Mouse (Mus musculus) MEL (cell line): ENCODE data around the gene 4930524J08Rik. TPM values are rescaled to one million over a fixed set of nuclear protein-coding genes. Genes with fewer than 3 reads are reported as not detected.

Experiments
- DNase-seq: peaks from one replicate; pipeline ENCODE4 v3.0.0; 2011; ENCODE audit warnings: low read depth, low spot score
- H3K27ac ChIP-seq: 2 replicates; pipeline ENCODE4 v1.5.1; 2012; ENCODE audit warnings: low read depth, mild to moderate bottlenecking, control low read depth, low read length, moderate library complexity; ENCODE audit not compliant: control insufficient read depth
- H3K27me3 ChIP-seq, 2 experiments: fragments of 150-350 bp in 1 of 2; sonication (generic) in 1 of 2; 2 replicates each; pipeline ENCODE4 v1.6.1; 2012; ENCODE audit warnings: low read length in 2 of 2, mild to moderate bottlenecking in 2 of 2, improper control_type of control experiment in 1 of 2, moderate library complexity in 1 of 2; ENCODE audit not compliant: insufficient read depth in 2 of 2, control insufficient read depth in 1 of 2
- H3K36me3 ChIP-seq, 2 experiments: 2 replicates each; pipeline ENCODE4 v1.6.1; 2012 to 2014; ENCODE audit warnings: low read length in 2 of 2, improper control_type of control experiment in 1 of 2, inconsistent platforms in 1 of 2, mild to moderate bottlenecking in 1 of 2; ENCODE audit not compliant: insufficient read depth in 2 of 2, control insufficient read depth in 1 of 2
- H3K4me1 ChIP-seq, 2 experiments: fragments of 150-350 bp in 1 of 2; sonication (generic) in 1 of 2; 2 replicates each; pipeline ENCODE4 v1.6.1; 2012; ENCODE audit warnings: low read length in 2 of 2, improper control_type of control experiment in 1 of 2, mild to moderate bottlenecking in 1 of 2; ENCODE audit not compliant: insufficient read depth in 2 of 2, control insufficient read depth in 1 of 2
- H3K4me3 ChIP-seq, 2 experiments: fragments of 150-350 bp in 1 of 2; sonication (generic) in 1 of 2; 2 replicates each; pipeline ENCODE4 v1.5.1; 2012; ENCODE audit warnings: low read depth in 2 of 2, low read length in 2 of 2, mild to moderate bottlenecking in 2 of 2, moderate library complexity in 2 of 2, control low read depth in 1 of 2, improper control_type of control experiment in 1 of 2; ENCODE audit not compliant: control insufficient read depth in 1 of 2, insufficient read depth in 1 of 2
- H3K79me2 ChIP-seq: 2 replicates; pipeline ENCODE4 v1.6.1; 2012; ENCODE audit warnings: mild to moderate bottlenecking, low read length, moderate library complexity; ENCODE audit not compliant: control insufficient read depth, poor library complexity, insufficient read depth
- H3K9ac ChIP-seq: 2 replicates; pipeline ENCODE4 v1.6.1; 2012; ENCODE audit warnings: low read depth, mild to moderate bottlenecking, control low read depth, low read length, moderate library complexity; ENCODE audit not compliant: control insufficient read depth, poor library complexity, severe bottlenecking
- H3K9me3 ChIP-seq: fragments of 150-350 bp; sonication (generic); replicated peaks from 2 replicates; pipeline ENCODE4 v1.6.1; 2012; ENCODE audit warnings: mild to moderate bottlenecking, low read length, improper control_type of control experiment, moderate library complexity; ENCODE audit not compliant: insufficient read depth
- CTCF ChIP-seq, 3 experiments: IDR thresholded peaks in 2 of 3; conservative IDR thresholded peaks in 1 of 3; 2 replicates each; pipeline ENCODE4 v1.5.1; 2011 to 2012; ENCODE audit warnings: low read length in 3 of 3, low read depth in 2 of 3, mild to moderate bottlenecking in 2 of 3, improper control_type of control experiment in 1 of 3, inconsistent platforms in 1 of 3, mixed read lengths in 1 of 3, moderate library complexity in 1 of 3; ENCODE audit not compliant: control insufficient read depth in 1 of 3, insufficient read depth in 1 of 3, poor library complexity in 1 of 3, severe bottlenecking in 1 of 3
- EP300 ChIP-seq, 2 experiments: IDR thresholded peaks; 2 replicates each; pipeline ENCODE4 v1.6.1; 2011; ENCODE audit warnings: improper control_type of control experiment in 2 of 2, low read length in 2 of 2, low read depth in 1 of 2, mild to moderate bottlenecking in 1 of 2
- HCFC1 ChIP-seq: IDR thresholded peaks from 2 replicates; pipeline ENCODE4 v1.6.1; 2012; ENCODE audit warnings: low read depth, mild to moderate bottlenecking, inconsistent platforms, low read length, improper control_type of control experiment, moderate library complexity
- JUND ChIP-seq: IDR thresholded peaks from 2 replicates; pipeline ENCODE4 v1.6.1; 2011; ENCODE audit warnings: low read depth, mild to moderate bottlenecking, improper control_type of control experiment, low read length
- MAFK ChIP-seq: IDR thresholded peaks from 2 replicates; pipeline ENCODE4 v1.6.1; 2011; ENCODE audit warnings: low read depth, mild to moderate bottlenecking, low read length, improper control_type of control experiment, borderline replicate concordance
- MAZ ChIP-seq: IDR thresholded peaks from 2 replicates; pipeline ENCODE4 v1.6.1; 2012; ENCODE audit warnings: low read depth, mild to moderate bottlenecking, inconsistent platforms, low read length, improper control_type of control experiment
- MYB ChIP-seq: IDR thresholded peaks from 2 replicates; pipeline ENCODE4 v1.6.1; 2011; ENCODE audit warnings: mild to moderate bottlenecking, low read depth, low read length, improper control_type of control experiment
- MYC ChIP-seq: IDR thresholded peaks from 2 replicates; pipeline ENCODE4 v1.6.1; 2011; ENCODE audit warnings: low read depth, mild to moderate bottlenecking, low read length, improper control_type of control experiment, moderate library complexity
- NELFE ChIP-seq: IDR thresholded peaks from 2 replicates; pipeline ENCODE4 v1.6.1; 2011; ENCODE audit warnings: low read depth, low read length, improper control_type of control experiment
- POLR2A ChIP-seq, 2 experiments: IDR thresholded peaks; 2 replicates each; pipeline ENCODE4 v1.6.1; 2011 to 2012; ENCODE audit warnings: low read length in 2 of 2, mild to moderate bottlenecking in 2 of 2, control low read depth in 1 of 2, improper control_type of control experiment in 1 of 2, low read depth in 1 of 2, moderate library complexity in 1 of 2; ENCODE audit not compliant: control insufficient read depth in 1 of 2, insufficient read depth in 1 of 2, poor library complexity in 1 of 2
- POLR2AphosphoS5 ChIP-seq: IDR thresholded peaks from 2 replicates; pipeline ENCODE4 v1.6.1; 2012; ENCODE audit warnings: low read depth, borderline replicate concordance, mild to moderate bottlenecking, inconsistent platforms, low read length, moderate library complexity, mixed read lengths
- RAD21 ChIP-seq: IDR thresholded peaks from 2 replicates; pipeline ENCODE4 v1.6.1; 2011; ENCODE audit warnings: mild to moderate bottlenecking, low read depth, low read length, improper control_type of control experiment
- SIN3A ChIP-seq: IDR thresholded peaks from 2 replicates; pipeline ENCODE4 v1.6.1; 2012; ENCODE audit warnings: low read length, improper control_type of control experiment, inconsistent platforms
- SMC3 ChIP-seq: IDR thresholded peaks from 2 replicates; pipeline ENCODE4 v1.6.1; 2011; ENCODE audit warnings: low read depth, low read length, improper control_type of control experiment
- TCF12 ChIP-seq: IDR thresholded peaks from 2 replicates; pipeline ENCODE4 v1.6.1; 2014; ENCODE audit warnings: low read depth, mild to moderate bottlenecking, inconsistent platforms, low read length, improper control_type of control experiment, moderate library complexity
- UBTF ChIP-seq: IDR thresholded peaks from 2 replicates; pipeline ENCODE4 v1.6.1; 2012; ENCODE audit warnings: low read depth, mild to moderate bottlenecking, inconsistent platforms, low read length, improper control_type of control experiment, moderate library complexity, borderline replicate concordance; ENCODE audit not compliant: insufficient read depth
- USF1 ChIP-seq: IDR thresholded peaks from 2 replicates; pipeline ENCODE4 v1.6.1; 2014; ENCODE audit warnings: low read depth, mild to moderate bottlenecking, inconsistent platforms, low read length, improper control_type of control experiment, moderate library complexity
- USF2 ChIP-seq, 2 experiments: IDR thresholded peaks; 2 replicates each; pipeline ENCODE4 v1.6.1; 2011 to 2012; ENCODE audit warnings: improper control_type of control experiment in 2 of 2, low read length in 2 of 2, borderline replicate concordance in 1 of 2, inconsistent platforms in 1 of 2, low read depth in 1 of 2, mild to moderate bottlenecking in 1 of 2; ENCODE audit not compliant: insufficient read depth in 1 of 2
- ZKSCAN1 ChIP-seq: IDR thresholded peaks from 2 replicates; pipeline ENCODE4 v1.6.1; 2012; ENCODE audit warnings: low read depth, mild to moderate bottlenecking, inconsistent platforms, low read length, improper control_type of control experiment, moderate library complexity
- ZMIZ1 ChIP-seq: IDR thresholded peaks from 2 replicates; pipeline ENCODE4 v1.6.1; 2012; ENCODE audit warnings: low read depth, mild to moderate bottlenecking, inconsistent platforms, low read length, improper control_type of control experiment, moderate library complexity
- ZNF384 ChIP-seq: IDR thresholded peaks from 2 replicates; pipeline ENCODE4 v1.6.1; 2012; ENCODE audit warnings: low read depth, mild to moderate bottlenecking, inconsistent platforms, low read length, improper control_type of control experiment
- polyA plus RNA-seq, 2 experiments: library from polyadenylated mRNA; stranded (reverse) in 1 of 2; unstranded in 1 of 2; fragments of >175 nt in 1 of 2; fragments of >200 nt in 1 of 2; gene quantifications; 2 replicates each; pipeline versions ENCODE4 v1.2.1 to v1.2.4; 2012; ENCODE audit warnings: low replicate concordance in 2 of 2, low read depth in 1 of 2; ENCODE audit not compliant: insufficient read length in 2 of 2, insufficient read depth in 1 of 2, missing spikeins in 1 of 2
- total RNA-seq: library from RNA; depleted of rRNA; stranded (reverse); fragments of 300-350 nt; gene quantifications from 2 replicates; pipeline ENCODE4 v1.2.3, GENCODE M21; 2012

Gene 4930524J08Rik
- total and polyA plus RNA-seq, 3 experiments = 1.0 to 6.7 TPM; not detected in 1

- peak; percentile 12; the same call in 1 of the 2 replicates for TF ChIP-seq MAFK
- no peak for TF ChIP-seq USF2 (IDR thresholded peaks at IDR 0.05; ENCODE audit: borderline replicate concordance in 1 of 2, insufficient read depth in 1 of 2, low read depth in 1 of 2, low read length in 2 of 2)
- TF ChIP-seq ZKSCAN1 = no peak
- peak; percentile 36; the same call in 1 of the 2 replicates for TF ChIP-seq SIN3A
- TF ChIP-seq ZMIZ1 = no peak
- no peak for TF ChIP-seq MYB
- TF ChIP-seq USF1 = no peak
- TF ChIP-seq MAZ = no peak; the same call in 1 of the 2 replicates
- no peak for TF ChIP-seq NELFE
- TF ChIP-seq HCFC1 = no peak
- peak; percentile 94 for TF ChIP-seq TCF12
- TF ChIP-seq RAD21 = no peak
- peak; percentile 90 to 93 for TF ChIP-seq EP300 (IDR thresholded peaks at IDR 0.05; ENCODE audit: low read depth in 1 of 2, low read length in 2 of 2)
- no peak for TF ChIP-seq JUND
- TF ChIP-seq CTCF (IDR thresholded peaks at IDR 0.05 in 2 of 3, conservative IDR thresholded peaks at IDR 0.05 in 1 of 3; ENCODE audit: control insufficient read depth in 1 of 3, insufficient read depth in 1 of 3, low read depth in 2 of 3, low read length in 3 of 3, poor library complexity in 1 of 3, severe bottlenecking in 1 of 3) = no peak
- TF ChIP-seq POLR2A (IDR thresholded peaks at IDR 0.05; ENCODE audit: control insufficient read depth in 1 of 2, insufficient read depth in 1 of 2, low read depth in 1 of 2, low read length in 2 of 2, poor library complexity in 1 of 2) = no peak
- no peak for TF ChIP-seq UBTF
- 0 out of 2 replicates have a peak, but pooled peaks have one; percentile 32 for TF ChIP-seq MYC
- TF ChIP-seq, all 39 proteins: peak for 12
These were observed 27.6 kb downstream of the 4930524J08Rik start (continued) for GRCm38 (mm10) chr5:100006324-100007039.

DNA sequence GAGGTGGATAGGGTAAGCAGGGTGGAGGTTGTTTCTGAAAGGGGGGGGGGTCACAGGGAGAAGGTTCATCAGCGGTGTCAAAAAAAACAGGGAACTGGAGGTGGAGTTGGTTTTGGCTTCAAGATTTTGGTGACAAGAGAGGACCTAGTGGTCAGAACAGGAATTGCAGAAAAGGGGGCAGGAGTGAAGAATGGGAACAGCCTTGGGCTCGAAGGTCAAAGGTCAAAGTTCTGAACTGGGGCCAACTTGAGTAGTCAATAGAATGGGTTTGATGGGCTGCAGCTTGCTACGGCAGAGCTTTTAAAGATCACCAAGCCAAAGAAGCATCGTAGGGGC, 28.1 kb downstream of the 4930524J08Rik start:
- Histone ChIP-seq H3K27me3 (no peaks in the 10 kb centered on the region), H3K9me3 (no peaks in the 10 kb centered on the region), H3K36me3 (peaks cover 0 to 24% of the 10 kb centered on the region in 2 experiments; a peak in 2 of 4 replicates)
- TF ChIP-seq CTCF (IDR thresholded peaks at IDR 0.05 in 2 of 3, conservative IDR thresholded peaks at IDR 0.05 in 1 of 3; ENCODE audit: control insufficient read depth in 1 of 3, insufficient read depth in 1 of 3, low read depth in 2 of 3, low read length in 3 of 3, poor library complexity in 1 of 3, severe bottlenecking in 1 of 3) (peak in 2 of 3 experiments; percentile 45 to 49; a peak in 4 of 6 replicates), POLR2AphosphoS5 (no peak), SMC3 (peak; percentile 14; the same call in 1 of the 2 replicates), ZNF384 (peak; percentile 45; the same call in 1 of the 2 replicates), RAD21 (0 out of 2 replicates have a peak, but pooled peaks have one; percentile 4)
- TF ChIP-seq, all 39 proteins: peak for 4
- H3K27ac ChIP-seq = peak overlapping the region; percentile 34
- H3K79me2 ChIP-seq = no peaks in the 10 kb centered on the region
- H3K4me3 ChIP-seq = no peak overlapping the region
- H3K9ac ChIP-seq = no peak overlapping the region
- H3K4me1 ChIP-seq = peaks cover 14 to 37% of the 10 kb centered on the region in 2 experiments
- peak; percentile 65 for DNase-seq
